Mouse (Mus musculus): Measurements from ENCODE around the gene Slmap. TPM values are rescaled to one million over a fixed set of nuclear protein-coding genes. Genes with fewer than 3 reads are reported as not detected.

The Slmap gene
- polyA plus RNA-seq, 1 experiment from 2014 or later, result 13.4 TPM

- H3K9ac ChIP-seq (replicated peaks), result no peak overlapping the region
- no peak overlapping the region for H3K4me2 ChIP-seq
- WGBS, result 92% methylated on average over 2 of the region's 2 CpGs
- no peaks in the 10 kb centered on the region for H3K9me3 ChIP-seq (replicated peaks)
- no peaks in the 10 kb centered on the region for H3K4me1 ChIP-seq
- no peak overlapping the region for H3K4me3 ChIP-seq (replicated peaks)
- H3K27me3 ChIP-seq (replicated peaks), result no peaks in the 10 kb centered on the region
- H3K27ac ChIP-seq (replicated peaks), result no peak overlapping the region
- ATAC-seq (ENCODE audit: low FRiP score), result no peak
- no peaks in the 10 kb centered on the region; the same call in 1 of the 2 replicates for H3K36me3 ChIP-seq
These were observed 34.4 kb downstream of the Slmap start for GRCm38 (mm10) chr14:26500136-26500933.

GRCm38 (mm10) chr14:26495021-26495420, 39.7 kb downstream of the Slmap start:
- 94% methylated on average over 1 of the region's 1 CpGs for WGBS
- H3K27ac ChIP-seq (replicated peaks), result no peak overlapping the region
- H3K4me1 ChIP-seq, result peaks cover 4% of the 10 kb centered on the region; the same call in 1 of the 2 replicates
- H3K9ac ChIP-seq (replicated peaks), result no peak overlapping the region
- no peaks in the 10 kb centered on the region for H3K27me3 ChIP-seq (replicated peaks)
- no peaks in the 10 kb centered on the region for H3K9me3 ChIP-seq (replicated peaks)
- H3K4me3 ChIP-seq (replicated peaks), result no peak overlapping the region
- no peak overlapping the region for H3K4me2 ChIP-seq
- H3K36me3 ChIP-seq, result no peaks in the 10 kb centered on the region; the same call in 1 of the 2 replicates
- ATAC-seq (ENCODE audit: low FRiP score), result no peak

- ATAC-seq (ENCODE audit: low FRiP score), result no peak; the same call in 1 of the 2 replicates
- H3K36me3 ChIP-seq, result no peaks in the 10 kb centered on the region
- WGBS, result 37% methylated on average over 2 of the region's 2 CpGs
- no peaks in the 10 kb centered on the region for H3K9me3 ChIP-seq (replicated peaks)
- no peak overlapping the region for H3K4me3 ChIP-seq (replicated peaks)
- H3K27ac ChIP-seq (replicated peaks), result no peak overlapping the region
- H3K4me1 ChIP-seq, result peaks cover 15% of the 10 kb centered on the region
- H3K4me2 ChIP-seq, result no peak overlapping the region
- H3K27me3 ChIP-seq (replicated peaks), result no peaks in the 10 kb centered on the region
- H3K9ac ChIP-seq (replicated peaks), result no peak overlapping the region
These were observed 43.6 kb downstream of the Slmap start for GRCm38 (mm10) chr14:26491150-26491549.

- ATAC-seq (ENCODE audit: low FRiP score), result no peak
- Histone ChIP-seq H3K36me3 (no peaks in the 10 kb centered on the region), H3K27ac (replicated peaks) (no peak overlapping the region), H3K27me3 (replicated peaks) (no peaks in the 10 kb centered on the region), H3K9me3 (replicated peaks) (no peaks in the 10 kb centered on the region), H3K4me2 (no peak overlapping the region), H3K4me1 (peaks cover 15% of the 10 kb centered on the region), H3K9ac (replicated peaks) (no peak overlapping the region), H3K4me3 (replicated peaks) (no peak overlapping the region)
- WGBS, result 47% methylated on average over 9 of the region's 9 CpGs
These were observed 46.3 kb downstream of the Slmap start for GRCm38 (mm10) chr14:26488329-26489020.

GRCm38 (mm10) chr14:26486416-26487198, 48.1 kb downstream of the Slmap start:
- Histone ChIP-seq H3K9ac (replicated peaks) (no peak overlapping the region), H3K4me1 (peaks cover 11% of the 10 kb centered on the region), H3K4me2 (no peak overlapping the region), H3K27ac (replicated peaks) (no peak overlapping the region), H3K27me3 (replicated peaks) (no peaks in the 10 kb centered on the region), H3K9me3 (replicated peaks) (no peaks in the 10 kb centered on the region), H3K4me3 (replicated peaks) (no peak overlapping the region), H3K36me3 (no peaks in the 10 kb centered on the region)
- no peak for ATAC-seq (ENCODE audit: low FRiP score)
- WGBS, result 44% methylated on average over 8 of the region's 8 CpGs

- Histone ChIP-seq H3K4me3 (replicated peaks) (no peak overlapping the region), H3K27ac (replicated peaks) (no peak overlapping the region), H3K9ac (replicated peaks) (no peak overlapping the region), H3K9me3 (replicated peaks) (no peaks in the 10 kb centered on the region), H3K4me1 (no peaks in the 10 kb centered on the region), H3K4me2 (no peak overlapping the region), H3K27me3 (replicated peaks) (no peaks in the 10 kb centered on the region), H3K36me3 (no peaks in the 10 kb centered on the region)
- ATAC-seq (ENCODE audit: low FRiP score), result no peak
- WGBS, result 94% methylated on average over 1 of the region's 1 CpGs
These were observed 53.3 kb downstream of the Slmap start for GRCm38 (mm10) chr14:26481457-26481856.

- Histone ChIP-seq H3K4me1 (no peaks in the 10 kb centered on the region), H3K4me2 (no peak overlapping the region), H3K27me3 (replicated peaks) (no peaks in the 10 kb centered on the region), H3K4me3 (replicated peaks) (no peak overlapping the region), H3K9me3 (replicated peaks) (no peaks in the 10 kb centered on the region), H3K27ac (replicated peaks) (no peak overlapping the region), H3K36me3 (no peaks in the 10 kb centered on the region), H3K9ac (replicated peaks) (no peak overlapping the region)
- no peak for ATAC-seq (ENCODE audit: low FRiP score)
- WGBS, result 85% methylated on average over 5 of the region's 5 CpGs
These were observed 57.0 kb downstream of the Slmap start for GRCm38 (mm10) chr14:26477738-26478137.

- WGBS, result 85% methylated on average over 2 of the region's 2 CpGs
- no peak overlapping the region for H3K4me3 ChIP-seq (replicated peaks)
- no peak overlapping the region for H3K4me2 ChIP-seq
- H3K36me3 ChIP-seq, result no peaks in the 10 kb centered on the region
- no peak for ATAC-seq (ENCODE audit: low FRiP score)
- no peaks in the 10 kb centered on the region for H3K27me3 ChIP-seq (replicated peaks)
- no peak overlapping the region for H3K9ac ChIP-seq (replicated peaks)
- no peaks in the 10 kb centered on the region for H3K9me3 ChIP-seq (replicated peaks)
- H3K27ac ChIP-seq (replicated peaks), result no peak overlapping the region
- no peaks in the 10 kb centered on the region for H3K4me1 ChIP-seq
These were observed 58.3 kb downstream of the Slmap start for GRCm38 (mm10) chr14:26476391-26476790.

- no peaks in the 10 kb centered on the region for H3K27me3 ChIP-seq (replicated peaks)
- H3K9me3 ChIP-seq (replicated peaks), result no peaks in the 10 kb centered on the region
- no peak for ATAC-seq (ENCODE audit: low FRiP score)
- H3K4me1 ChIP-seq, result no peaks in the 10 kb centered on the region
- H3K9ac ChIP-seq (replicated peaks), result no peak overlapping the region
- WGBS, result 93% methylated on average over 4 of the region's 4 CpGs
- H3K27ac ChIP-seq (replicated peaks), result no peak overlapping the region
- H3K4me3 ChIP-seq (replicated peaks), result no peak overlapping the region
- H3K36me3 ChIP-seq, result peaks cover 3% of the 10 kb centered on the region; the same call in 1 of the 2 replicates
- no peak overlapping the region for H3K4me2 ChIP-seq
These were observed 66.8 kb downstream of the Slmap start for GRCm38 (mm10) chr14:26467974-26468373.

- Histone ChIP-seq H3K36me3 (peaks cover 13% of the 10 kb centered on the region), H3K4me2 (no peak overlapping the region), H3K27ac (replicated peaks) (no peak overlapping the region), H3K27me3 (replicated peaks) (no peaks in the 10 kb centered on the region), H3K4me3 (replicated peaks) (no peak overlapping the region), H3K9me3 (replicated peaks) (no peaks in the 10 kb centered on the region), H3K4me1 (no peaks in the 10 kb centered on the region), H3K9ac (replicated peaks) (no peak overlapping the region)
- WGBS, result 71% methylated on average over 5 of the region's 5 CpGs
- ATAC-seq (ENCODE audit: low FRiP score), result no peak
These were observed 68.1 kb downstream of the Slmap start for GRCm38 (mm10) chr14:26466544-26467125.

GRCm38 (mm10) chr14:26465898-26466297, 68.8 kb downstream of the Slmap start:
- whole genome bisulfite sequencing, result 86% methylated on average over 6 of the region's 6 CpGs
- no peak for ATAC-seq (ENCODE audit: low FRiP score)

More at GRCm38 (mm10) chr14:26465898-26466297, 68.8 kb downstream of the Slmap start:
- H3K27me3 ChIP-seq (replicated peaks), result no peaks in the 10 kb centered on the region
- H3K36me3 ChIP-seq, result peaks cover 19% of the 10 kb centered on the region
- no peak overlapping the region for H3K9ac ChIP-seq (replicated peaks)
- H3K27ac ChIP-seq (replicated peaks), result no peak overlapping the region
- no peaks in the 10 kb centered on the region for H3K9me3 ChIP-seq (replicated peaks)
- no peak overlapping the region for H3K4me2 ChIP-seq
- no peak overlapping the region for H3K4me3 ChIP-seq (replicated peaks)
- H3K4me1 ChIP-seq, result no peaks in the 10 kb centered on the region

Data from neural tube, embryonic 15.5 days (tissue).